In genomic region chr4:84269845-84270244, GRCm38 (mm10) we compare ENCODE assay signal across 19 mouse cellular contexts.
DNase-seq lines count a peak whose midpoint lies in the region; ATAC-seq and TF ChIP-seq lines count a peak whose summit lies in the region.
"Had no signal": no experiment of that assay in that cellular context is flagged by ENCODE, and none has a peak within 500 bp of the region (broad histone marks: within the 10 kb centered on the region; RNA-seq: fewer than 3 reads in every experiment).

No protein-coding gene starts in this region.

- H3K27ac ChIP-seq in heart, adult 2 months: no peak overlapping the region
- H3K27ac ChIP-seq in lung, embryonic 14.5 days (ENCODE audit: low read depth): no peak overlapping the region

- H3K4me1 ChIP-seq in heart, adult 2 months (ENCODE audit: control insufficient read depth, insufficient read depth, low read length): no peaks in the 10 kb centered on the region
- no peaks in the 10 kb centered on the region for H3K4me1 ChIP-seq in lung, embryonic 14.5 days (ENCODE audit: insufficient read depth)

- no peak for TF ChIP-seq POLR2A in heart, adult 2 months (IDR thresholded peaks at IDR 0.05; ENCODE audit: insufficient read depth, low read depth, low read length)

- H3K9ac ChIP-seq in heart, adult 2 months (ENCODE audit: low read depth, low read length): no peak overlapping the region
- H3K9ac ChIP-seq in lung, embryonic 14.5 days: no peak overlapping the region

- no peaks in the 10 kb centered on the region for H3K27me3 ChIP-seq in heart, adult 2 months (ENCODE audit: control insufficient read depth, insufficient read depth, low read length)
- H3K27me3 ChIP-seq in lung, embryonic 14.5 days (ENCODE audit: insufficient read depth, low read length): no peaks in the 10 kb centered on the region
- H3K27me3 ChIP-seq: CH12.LX, Patski had no signal

- no peaks in the 10 kb centered on the region for H3K36me3 ChIP-seq in heart, adult 2 months (ENCODE audit: control insufficient read depth, insufficient read depth, low read length)
- no peaks in the 10 kb centered on the region for H3K36me3 ChIP-seq in lung, embryonic 14.5 days (ENCODE audit: insufficient read depth)
- H3K36me3 ChIP-seq: G1E had no signal

- no peak overlapping the region for H3K4me2 ChIP-seq in lung, embryonic 14.5 days

- peak; percentile 66; the same call in 1 of the 2 replicates for ATAC-seq in lung, embryonic 14.5 days (ENCODE audit: insufficient read depth)
- ATAC-seq: activated CD4-positive, CD25-positive, alpha-beta regulatory T cell, adult 4 months; CD4-positive, CD25-positive, alpha-beta regulatory T cell, adult 4 months; Patski had no signal

- no peaks in the 10 kb centered on the region for H3K79me2 ChIP-seq in heart, adult 2 months (replicated peaks; ENCODE audit: control insufficient read depth, insufficient read depth, low read length)

- no peak for TF ChIP-seq EP300 in heart, adult 2 months (IDR thresholded peaks at IDR 0.05; ENCODE audit: insufficient read depth, low read depth, low read length)

- intact Hi-C loops in heart, adult 2 months (cut with DNase I): no loop called here

- no peaks in the 10 kb centered on the region for H3K9me3 ChIP-seq in lung, embryonic 14.5 days (ENCODE audit: low read depth, low read length)

- 80% methylated on average over 6 of the region's 6 CpGs for WGBS in heart, adult 2 months
- 45% methylated on average over 6 of the region's 6 CpGs for WGBS in lung, embryonic 14.5 days

- H3K4me3 ChIP-seq in heart, adult 2 months: no peak overlapping the region
- H3K4me3 ChIP-seq in lung, embryonic 14.5 days (ENCODE audit: low read depth, low read length): no peak overlapping the region

- peak; percentile 41 for DNase-seq in heart, adult 11 months
- no peak for DNase-seq in heart, adult 2 months
- peak; percentile 60 for DNase-seq in lung, embryonic 14.5 days
- DNase-seq in lung, postnatal 4 days: no peak
- DNase-seq: adrenal gland, adult 2 months; adrenal gland, adult 8-10 months; adrenal gland, postnatal 10 days; adrenal gland, postnatal 14 days; adrenal gland, postnatal 25 days; adrenal gland, postnatal 36 days; B cell, adult 2 months; cerebellum, adult 11 months; cerebellum, adult 11-12 months; cerebellum, adult 18-20 months had no signal

- no peak for TF ChIP-seq CTCF in heart, adult 2 months (IDR thresholded peaks at IDR 0.05)
- no peak for TF ChIP-seq CTCF in lung, embryonic 14.5 days (IDR thresholded peaks at IDR 0.05; ENCODE audit: low read depth)

Comparison
In these comparisons a context has a peak if more than half of its experiments do, and no peak if none do; other contexts are left out.
1. DNase-seq: peak in heart, adult 11 months (single experiment) and lung, embryonic 14.5 days (single experiment); none in heart, adult 2 months (0 of 2) and lung, postnatal 4 days (0 of 2).